Mouse (Mus musculus): ENCODE results near the gene Atrnl1.

DNA sequence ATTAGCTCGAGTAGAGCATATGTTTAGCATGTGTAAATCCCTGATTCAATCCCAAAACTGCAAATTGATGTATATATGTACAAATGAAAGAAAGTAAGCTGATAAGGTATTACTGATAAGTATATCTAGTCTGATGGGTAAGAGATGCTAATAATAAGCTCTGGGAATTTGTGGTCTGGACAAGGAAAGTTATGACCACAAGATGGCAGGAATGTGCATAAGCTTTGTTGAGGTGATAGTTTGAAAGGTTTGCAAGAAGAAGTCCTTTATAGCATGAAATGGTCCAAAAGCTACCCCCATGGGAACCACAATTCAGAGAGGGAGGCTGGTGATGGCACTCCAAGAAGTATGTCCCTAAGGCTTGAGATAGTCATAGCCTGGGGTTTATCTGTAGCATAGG is 289.2 kb downstream of the Atrnl1 start:
- TF ChIP-seq CTCF (IDR thresholded peaks at IDR 0.05; ENCODE audit: extremely low read depth, insufficient read depth, insufficient read length, insufficient replicate concordance) (no peak), POLR2A (IDR thresholded peaks at IDR 0.05; ENCODE audit: low read depth, low read length) (no peak)
